Mouse (Mus musculus) heart, embryonic 10.5 days (tissue): ENCODE data around the gene Hoxb1. TPM values are rescaled to one million over a fixed set of nuclear protein-coding genes. Genes with fewer than 3 reads are reported as not detected.
A peak's percentile ranks its signal among the peaks of the same experiment; 100 is the strongest.

ENCODE experiments used
- DNase-seq: peaks from one replicate; pipeline ENCODE4 v3.0.0-alpha.2; 2017; ENCODE audit warnings: low spot score
- H3K27ac ChIP-seq: fragments of 300-500 bp; sonication (generic); 2 replicates; pipeline ENCODE4 v1.5.1; 2016; ENCODE audit warnings: mild to moderate bottlenecking
- H3K27me3 ChIP-seq: fragments of 300-500 bp; sonication (generic); 2 replicates; pipeline ENCODE4 v1.6.1; 2016; ENCODE audit warnings: mild to moderate bottlenecking; ENCODE audit not compliant: poor library complexity, insufficient read depth, severe bottlenecking
- H3K36me3 ChIP-seq: fragments of 300-500 bp; sonication (generic); 2 replicates; pipeline ENCODE4 v1.6.1; 2016; ENCODE audit warnings: mild to moderate bottlenecking, moderate library complexity
- H3K4me1 ChIP-seq: fragments of 300-500 bp; sonication (generic); 2 replicates; pipeline ENCODE4 v1.6.1; 2016; ENCODE audit warnings: mild to moderate bottlenecking
- H3K4me3 ChIP-seq: fragments of 300-500 bp; sonication (generic); 2 replicates; pipeline ENCODE4 v1.5.1; 2016; ENCODE audit warnings: mild to moderate bottlenecking, moderate library complexity
- H3K9me3 ChIP-seq: fragments of 300-500 bp; sonication (generic); 2 replicates; pipeline ENCODE4 v1.6.1; 2016; ENCODE audit warnings: mild to moderate bottlenecking, moderate library complexity
- WGBS: fragments of 180-500 bp; shearing (Covaris S2); methylation state at CpG from one replicate; pipeline ENCODE4 v1.1.7; 2016; 5-methylcytosine and 5-hydroxymethylcytosine counted together
- polyA plus RNA-seq: library from polyadenylated mRNA; unstranded; fragments of >200 nt; fragmentation: Nextera tagmentation; extraction: Ambion mirVana; gene quantifications from 2 replicates; pipeline ENCODE4 v1.2.1, GENCODE M21; 2016

The Hoxb1 gene
- polyA plus RNA-seq, 1 experiment from 2014 or later: 3.3 TPM

GRCm38 (mm10) chr11:96354801-96355311, 10.7 kb upstream of the Hoxb1 start:
- H3K27ac ChIP-seq: peak overlapping the region; percentile 95
- H3K9me3 ChIP-seq: no peaks in the 10 kb centered on the region
- H3K4me1 ChIP-seq: peaks cover 40% of the 10 kb centered on the region
- H3K27me3 ChIP-seq: peaks cover 86% of the 10 kb centered on the region
- WGBS: 11% methylated on average over 9 of the region's 9 CpGs
- no peak for DNase-seq
- peak overlapping the region; percentile 78 for H3K4me3 ChIP-seq
- no peaks in the 10 kb centered on the region for H3K36me3 ChIP-seq

GRCm38 (mm10) chr11:96363807-96364206, 1.7 kb upstream of the Hoxb1 start:
- H3K9me3 ChIP-seq: no peaks in the 10 kb centered on the region
- H3K4me3 ChIP-seq: no peak overlapping the region
- 3% methylated on average over 5 of the region's 5 CpGs for WGBS
- peak; percentile 64 for DNase-seq
- no peaks in the 10 kb centered on the region for H3K36me3 ChIP-seq
- peaks cover 84% of the 10 kb centered on the region for H3K27me3 ChIP-seq
- H3K27ac ChIP-seq: no peak overlapping the region
- peaks cover 18% of the 10 kb centered on the region for H3K4me1 ChIP-seq

GRCm38 (mm10) chr11:96366092-96367041, 815 bp downstream of the Hoxb1 start:
- H3K36me3 ChIP-seq: no peaks in the 10 kb centered on the region
- WGBS: 1% methylated on average over 47 of the region's 47 CpGs
- no peaks in the 10 kb centered on the region for H3K9me3 ChIP-seq
- peak overlapping the region; percentile 64 for H3K27ac ChIP-seq
- peak; percentile 70 for DNase-seq
- peaks cover 96% of the 10 kb centered on the region for H3K27me3 ChIP-seq
- H3K4me3 ChIP-seq: peak overlapping the region; percentile 50
- peaks cover 21% of the 10 kb centered on the region for H3K4me1 ChIP-seq

- Histone ChIP-seq H3K27ac (no peak overlapping the region), H3K36me3 (no peaks in the 10 kb centered on the region), H3K9me3 (no peaks in the 10 kb centered on the region), H3K4me3 (0 out of 2 replicates have a peak overlapping the region, but pooled peaks have one; percentile 50), H3K27me3 (peaks cover 99% of the 10 kb centered on the region), H3K4me1 (peaks cover 26% of the 10 kb centered on the region)
- 20% methylated on average over 6 of the region's 6 CpGs for WGBS
- no peak for DNase-seq
Measured at GRCm38 (mm10) chr11:96367141-96367540, 1.6 kb downstream of the Hoxb1 start.

DNA sequence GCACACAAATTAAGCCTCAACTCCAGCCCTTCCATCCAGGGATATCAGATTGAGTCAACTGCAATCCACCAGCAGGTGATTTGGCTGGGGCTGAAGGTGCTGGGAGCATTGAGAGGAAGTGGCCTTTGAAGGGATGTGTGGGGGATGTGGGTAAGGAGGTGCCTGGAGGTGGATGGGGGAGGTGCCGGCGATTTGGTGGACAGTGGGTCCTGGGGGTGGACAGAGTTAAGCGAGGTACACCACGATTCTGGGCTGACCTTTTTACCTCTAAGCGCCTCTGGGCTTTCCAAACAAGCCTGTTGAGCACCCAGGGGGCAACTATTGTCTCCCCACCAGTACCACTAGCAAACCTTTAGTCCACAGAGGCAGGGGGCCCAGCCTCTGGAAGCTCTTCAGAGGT, 3.1 kb downstream of the Hoxb1 start:
- H3K36me3 ChIP-seq: no peaks in the 10 kb centered on the region
- no peak overlapping the region for H3K27ac ChIP-seq
- H3K27me3 ChIP-seq: peaks cover 99% of the 10 kb centered on the region
- no peaks in the 10 kb centered on the region for H3K9me3 ChIP-seq
- no peak overlapping the region for H3K4me3 ChIP-seq
- no peak for DNase-seq
- 13% methylated on average over 5 of the region's 5 CpGs for WGBS
- peaks cover 34% of the 10 kb centered on the region for H3K4me1 ChIP-seq

DNA sequence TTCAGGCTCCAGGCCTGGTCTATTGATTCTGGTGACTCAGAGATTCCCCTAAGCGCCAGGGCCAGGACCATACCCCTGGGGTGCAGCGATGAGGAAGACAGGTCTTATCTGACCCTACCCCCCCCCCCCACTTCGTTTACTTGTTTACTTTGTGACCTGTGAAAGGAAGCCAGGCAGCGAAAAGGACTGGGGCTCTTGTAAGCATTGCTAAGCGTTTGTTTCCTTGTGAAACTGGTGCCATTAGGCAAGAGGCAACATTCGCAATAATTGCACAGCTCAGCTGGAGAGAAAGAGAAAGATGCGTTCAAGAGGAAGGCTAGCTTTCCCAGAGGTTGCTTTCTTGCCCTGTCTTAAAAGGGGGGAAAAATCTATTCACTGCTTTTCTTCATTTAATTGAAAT, 3.6 kb downstream of the Hoxb1 start:
- no peak for DNase-seq

DNA sequence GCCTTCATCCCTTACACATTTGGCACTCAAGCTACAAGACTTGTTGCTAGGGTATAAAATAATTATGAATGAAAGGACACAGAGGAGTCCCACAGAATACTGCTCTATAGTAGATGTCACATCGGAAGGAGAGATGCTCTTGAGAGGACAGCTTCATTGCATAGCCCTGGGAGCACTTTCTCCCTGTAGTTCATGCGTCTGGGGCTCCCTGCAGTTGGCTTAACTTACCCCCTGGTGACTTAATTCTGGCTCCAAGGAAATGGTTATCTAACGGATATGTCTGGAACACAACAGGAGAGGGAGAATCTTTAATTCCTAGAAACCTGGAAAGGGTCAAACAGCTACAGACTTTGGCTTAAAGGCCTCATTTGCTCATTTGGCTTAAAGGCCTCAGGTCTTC, 6.2 kb downstream of the Hoxb1 start:
- H3K27ac ChIP-seq: no peak overlapping the region
- DNase-seq: no peak
- H3K9me3 ChIP-seq: no peaks in the 10 kb centered on the region
- H3K4me1 ChIP-seq: peaks cover 20% of the 10 kb centered on the region
- H3K27me3 ChIP-seq: peaks cover 99% of the 10 kb centered on the region
- H3K36me3 ChIP-seq: no peaks in the 10 kb centered on the region
- WGBS: 25% methylated on average over 3 of the region's 3 CpGs
- H3K4me3 ChIP-seq: no peak overlapping the region

More for the DNA sequence above, 3.6 kb downstream of the Hoxb1 start:
- no peaks in the 10 kb centered on the region for H3K9me3 ChIP-seq
- H3K27me3 ChIP-seq: peaks cover 99% of the 10 kb centered on the region
- peaks cover 34% of the 10 kb centered on the region for H3K4me1 ChIP-seq
- no peak overlapping the region for H3K4me3 ChIP-seq
- H3K36me3 ChIP-seq: no peaks in the 10 kb centered on the region
- no peak overlapping the region for H3K27ac ChIP-seq
- WGBS: 17% methylated on average over 7 of the region's 7 CpGs

DNA sequence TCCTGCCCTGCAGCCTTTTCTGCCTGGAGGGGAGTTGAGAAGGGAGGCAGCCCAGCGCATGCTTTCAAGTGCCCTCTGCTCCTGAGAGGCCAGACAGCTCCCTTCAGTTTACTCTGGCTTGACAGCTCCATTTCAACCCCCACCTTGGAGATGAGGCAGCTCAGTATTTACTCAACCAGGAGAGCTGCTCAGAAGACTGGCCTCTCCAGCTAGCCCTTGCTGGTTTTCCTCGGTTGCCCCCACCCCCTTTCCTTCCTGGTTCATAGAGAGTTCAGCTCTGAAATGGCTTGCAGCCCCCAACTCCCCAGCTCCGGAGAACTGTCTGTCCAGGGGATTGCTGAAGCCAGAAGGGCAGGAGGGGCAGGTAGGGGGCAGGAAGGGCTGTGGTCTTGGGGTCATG, 7.0 kb downstream of the Hoxb1 start:
- Histone ChIP-seq H3K36me3 (no peaks in the 10 kb centered on the region), H3K9me3 (no peaks in the 10 kb centered on the region), H3K4me1 (peaks cover 17% of the 10 kb centered on the region), H3K27ac (no peak overlapping the region), H3K27me3 (peaks cover 97% of the 10 kb centered on the region), H3K4me3 (0 out of 2 replicates have a peak overlapping the region, but pooled peaks have one; percentile 13)
- no peak for DNase-seq
- WGBS: 2% methylated on average over 3 of the region's 3 CpGs

DNA sequence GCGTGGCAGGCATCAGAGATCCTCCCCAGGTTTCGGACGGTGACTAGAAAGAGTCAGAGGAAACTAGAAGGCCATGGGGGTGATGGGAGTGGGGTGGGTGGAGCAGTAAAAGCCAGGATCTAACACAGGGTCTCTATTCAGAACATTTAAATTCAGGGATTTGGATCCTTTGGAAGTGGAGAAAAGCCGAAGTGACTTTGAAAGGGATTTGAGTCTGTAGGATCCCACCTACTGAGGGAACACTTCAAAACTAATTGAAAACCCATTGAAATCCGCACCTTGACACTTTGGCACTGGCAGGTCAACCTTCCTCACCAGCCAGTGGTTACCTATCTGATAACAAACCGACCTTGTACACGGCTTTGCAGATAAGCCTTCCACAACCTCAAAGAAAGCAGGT, 9.3 kb downstream of the Hoxb1 start:
- WGBS: 17% methylated on average over 7 of the region's 7 CpGs
- H3K27me3 ChIP-seq: peaks cover 96% of the 10 kb centered on the region
- no peak for DNase-seq

GRCm38 (mm10) chr11:96383381-96383780, 17.8 kb downstream of the Hoxb1 start:
- H3K4me1 ChIP-seq: peaks cover 18% of the 10 kb centered on the region
- H3K27ac ChIP-seq: no peak overlapping the region
- 74% methylated on average over 5 of the region's 5 CpGs for WGBS
- H3K36me3 ChIP-seq: no peaks in the 10 kb centered on the region
- H3K27me3 ChIP-seq: peaks cover 60% of the 10 kb centered on the region
- no peak overlapping the region for H3K4me3 ChIP-seq
- no peaks in the 10 kb centered on the region for H3K9me3 ChIP-seq
- DNase-seq: no peak

More for the DNA sequence above, 9.3 kb downstream of the Hoxb1 start:
- H3K36me3 ChIP-seq: no peaks in the 10 kb centered on the region
- no peak overlapping the region for H3K4me3 ChIP-seq
- no peak overlapping the region for H3K27ac ChIP-seq
- H3K9me3 ChIP-seq: no peaks in the 10 kb centered on the region
- H3K4me1 ChIP-seq: peaks cover 12% of the 10 kb centered on the region

DNA sequence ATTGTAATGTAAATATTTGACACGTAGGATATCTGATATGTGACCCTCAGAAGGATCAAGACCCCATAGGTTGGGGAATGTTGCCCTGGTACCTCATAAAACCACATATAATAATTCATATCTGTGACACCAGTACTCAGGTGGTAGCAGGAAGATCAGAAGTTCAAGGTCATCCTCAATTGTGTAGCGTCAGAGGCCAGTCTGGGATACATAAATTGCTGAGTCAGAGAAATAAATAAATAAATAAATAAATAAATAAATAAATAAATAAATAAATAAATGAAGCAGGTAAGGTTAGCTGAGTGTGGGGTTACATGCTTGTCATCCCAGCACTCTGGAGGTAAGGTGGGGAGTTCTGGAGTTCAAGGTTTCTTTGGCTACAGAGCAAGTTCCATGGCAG, 22.1 kb downstream of the Hoxb1 start:
- Histone ChIP-seq H3K4me3 (no peak overlapping the region), H3K27ac (no peak overlapping the region), H3K4me1 (peaks cover 6% of the 10 kb centered on the region), H3K36me3 (no peaks in the 10 kb centered on the region), H3K27me3 (peaks cover 53% of the 10 kb centered on the region), H3K9me3 (no peaks in the 10 kb centered on the region)
- no peak for DNase-seq
- WGBS: 80% methylated on average over 2 of the region's 2 CpGs

DNA sequence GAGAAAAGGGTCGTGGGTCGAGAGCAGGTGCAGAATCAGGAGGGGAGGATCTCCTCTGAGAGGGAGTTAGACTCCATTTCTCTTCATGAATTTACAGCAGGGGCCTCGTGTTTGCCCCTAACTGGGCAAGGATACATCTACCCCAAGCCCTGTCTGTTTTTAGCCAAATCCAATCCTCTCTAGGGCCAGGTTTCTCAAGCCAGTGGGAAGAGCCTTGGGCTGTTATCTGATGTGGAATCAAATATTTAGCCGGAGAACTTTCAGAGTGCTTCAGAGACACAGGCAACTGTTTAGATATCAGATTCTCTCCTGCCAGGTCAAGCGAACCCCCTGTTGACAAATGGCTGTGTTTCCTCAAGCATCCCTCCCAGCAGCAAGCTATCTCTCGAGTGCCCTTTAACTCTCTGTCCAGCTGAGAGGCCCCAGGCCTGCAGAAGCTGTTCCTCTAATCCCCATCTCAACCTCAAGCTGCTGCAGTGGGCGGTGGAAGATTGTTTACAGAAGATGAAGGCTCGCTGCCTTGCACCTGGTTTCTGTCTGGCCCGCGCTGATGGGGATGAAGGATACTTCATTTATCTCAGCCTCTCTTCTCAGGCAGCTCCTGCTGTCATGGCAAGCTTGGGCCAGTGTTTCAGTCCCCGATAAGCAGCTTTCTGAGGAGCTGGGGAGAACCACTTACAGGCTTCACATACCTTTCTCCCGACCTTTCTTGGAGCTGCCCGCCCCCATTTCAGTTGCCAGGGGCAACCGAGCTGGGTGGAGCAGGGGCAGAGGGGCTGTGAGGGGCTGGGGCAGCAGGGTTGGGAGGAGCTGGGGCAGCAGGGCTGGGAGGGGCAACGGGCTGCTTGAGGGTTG, 31.4 kb downstream of the Hoxb1 start:
- peak; percentile 93 for DNase-seq
- 5% methylated on average over 15 of the region's 15 CpGs for WGBS
- no peaks in the 10 kb centered on the region for H3K9me3 ChIP-seq
- no peaks in the 10 kb centered on the region for H3K36me3 ChIP-seq
- H3K4me1 ChIP-seq: peaks cover 46% of the 10 kb centered on the region
- peaks cover 83% of the 10 kb centered on the region for H3K27me3 ChIP-seq
- H3K4me3 ChIP-seq: peak overlapping the region; percentile 25; the same call in 1 of the 2 replicates
- 0 out of 2 replicates have a peak overlapping the region, but pooled peaks have one; percentile 43 for H3K27ac ChIP-seq
